Mouse (Mus musculus) hindbrain, embryonic 11.5 days (tissue): ENCODE results near the gene Tbc1d15. TPM values are rescaled to one million over a fixed set of nuclear protein-coding genes. Genes with fewer than 3 reads are reported as not detected.
A peak's percentile ranks its signal among the peaks of the same experiment; 100 is the strongest.
"Not testable (repeated sequence)": the region's sequence is repeated elsewhere in the genome, so short reads cannot be mapped to it uniquely, and the experiment has no call there.

Experiments
- ATAC-seq: fragments of 200-750 bp; cut with Nextera tagmentation; 2 replicates; pipeline ENCODE4 v1.8.0; 2017; ENCODE audit warnings: mild to moderate bottlenecking, moderate TSS enrichment, moderate library complexity; ENCODE audit not compliant: low FRiP score
- DNase-seq: peaks from one replicate; pipeline ENCODE4 v3.0.0-alpha.2; 2015; ENCODE audit warnings: low spot score
- H3K27ac ChIP-seq: fragments of 300-500 bp; sonication (generic); 2 replicates; pipeline ENCODE4 v1.5.1; 2014; ENCODE audit warnings: mild to moderate bottlenecking, low read depth, low read length
- H3K27me3 ChIP-seq: fragments of 300-500 bp; sonication (generic); 2 replicates; pipeline ENCODE4 v1.6.1; 2014; ENCODE audit warnings: mild to moderate bottlenecking, low read length, moderate library complexity, mixed read lengths; ENCODE audit not compliant: control insufficient read depth, insufficient read depth
- H3K36me3 ChIP-seq: fragments of 300-500 bp; sonication (generic); 2 replicates; pipeline ENCODE4 v1.6.1; 2014; ENCODE audit warnings: mild to moderate bottlenecking, low read length, moderate library complexity, mixed read lengths; ENCODE audit not compliant: control insufficient read depth, insufficient read depth
- H3K4me1 ChIP-seq: fragments of 300-500 bp; sonication (generic); replicated peaks from 2 replicates; pipeline ENCODE4 v1.6.1; 2014; ENCODE audit warnings: low read length, mixed read lengths; ENCODE audit not compliant: control insufficient read depth, insufficient read depth
- H3K4me2 ChIP-seq: fragments of 300-500 bp; sonication (generic); replicated peaks from 2 replicates; pipeline ENCODE4 v1.6.1; 2014; ENCODE audit warnings: mild to moderate bottlenecking, low read depth, low read length
- H3K4me3 ChIP-seq: fragments of 300-500 bp; sonication (generic); 2 replicates; pipeline ENCODE4 v1.5.1; 2014; ENCODE audit warnings: low read depth, low read length
- H3K9ac ChIP-seq: fragments of 300-500 bp; sonication (generic); 2 replicates; pipeline ENCODE4 v1.6.1; 2014; ENCODE audit warnings: low read depth, low read length
- H3K9me3 ChIP-seq: fragments of 300-500 bp; sonication (generic); 2 replicates; pipeline ENCODE4 v1.6.1; 2016; ENCODE audit warnings: low read length; ENCODE audit not compliant: control insufficient read depth
- WGBS: fragments of 180-500 bp; shearing (Covaris S2); extraction: QIAGEN DNeasy Blood & Tissue Kit; methylation state at CpG from one replicate; pipeline ENCODE4 v1.1.7; 2014; 5-methylcytosine and 5-hydroxymethylcytosine counted together
- polyA plus RNA-seq: library from polyadenylated mRNA; unstranded; fragments of >200 nt; fragmentation: Nextera tagmentation; extraction: Ambion mirVana; gene quantifications from 2 replicates; pipeline ENCODE4 v1.2.1, GENCODE M21; 2014

The Tbc1d15 gene
- polyA plus RNA-seq, 1 experiment from 2014 or later: 45.3 TPM

GRCm38 (mm10) chr10:115187390-115187789, 63.9 kb downstream of the Tbc1d15 start:
- H3K4me1 ChIP-seq: no peaks in the 10 kb centered on the region
- no peak for ATAC-seq
- no peak overlapping the region for H3K4me2 ChIP-seq
- H3K9me3 ChIP-seq: no peaks in the 10 kb centered on the region
- H3K27me3 ChIP-seq: no peaks in the 10 kb centered on the region
- H3K9ac ChIP-seq: no peak overlapping the region
- H3K4me3 ChIP-seq: no peak overlapping the region
- no peak overlapping the region for H3K27ac ChIP-seq
- 96% methylated on average over 1 of the region's 1 CpGs for WGBS
- DNase-seq: no peak
- H3K36me3 ChIP-seq: no peaks in the 10 kb centered on the region

- H3K27ac ChIP-seq: no peak within 1 kb of the TSS
- H3K4me3 ChIP-seq: no peak within 1 kb of the TSS
- WGBS: 6% methylated on average over 9 of the region's 9 CpGs
- DNase-seq (peak; percentile 82), ATAC-seq (peak; percentile 72)
- no peaks in the 10 kb centered on the region for H3K4me1 ChIP-seq
- no peak within 1 kb of the TSS for H3K9ac ChIP-seq
- H3K27me3 ChIP-seq: no peaks in the 10 kb centered on the region
- no peaks in the 10 kb centered on the region for H3K9me3 ChIP-seq
- H3K4me2 ChIP-seq: no peak within 1 kb of the TSS
- no peaks in the 10 kb centered on the region for H3K36me3 ChIP-seq
These were observed 66.6 kb downstream of the Tbc1d15 start, which contains the start of gene Tph2 for GRCm38 (mm10) chr10:115184697-115185096. Gene Tph2, minus strand, starts transcription at chr10:115185022.

- peak; percentile 67; the same call in 1 of the 2 replicates for ATAC-seq
- peak; percentile 42 for DNase-seq
- no peak overlapping the region for H3K4me3 ChIP-seq
- no peak overlapping the region for H3K4me2 ChIP-seq
- H3K9me3 ChIP-seq: no peaks in the 10 kb centered on the region
- no peaks in the 10 kb centered on the region for H3K27me3 ChIP-seq
- 59% methylated on average over 3 of the region's 3 CpGs for WGBS
- no peaks in the 10 kb centered on the region for H3K4me1 ChIP-seq
- peak overlapping the region; percentile 54; the same call in 1 of the 2 replicates for H3K27ac ChIP-seq
- no peaks in the 10 kb centered on the region for H3K36me3 ChIP-seq
- H3K9ac ChIP-seq: no peak overlapping the region
These were observed 70.2 kb downstream of the Tbc1d15 start for GRCm38 (mm10) chr10:115181034-115181433.

- not testable (repeated sequence) for DNase-seq, H3K9ac ChIP-seq, H3K27ac ChIP-seq, H3K4me1 ChIP-seq, H3K36me3 ChIP-seq, H3K9me3 ChIP-seq, H3K4me2 ChIP-seq, H3K4me3 ChIP-seq, H3K27me3 ChIP-seq, ATAC-seq
- 62% methylated on average over 6 of the region's 6 CpGs for WGBS
These were observed 73.2 kb downstream of the Tbc1d15 start for GRCm38 (mm10) chr10:115178019-115178418.

- H3K4me3 ChIP-seq: no peak overlapping the region
- H3K9ac ChIP-seq: no peak overlapping the region
- ATAC-seq (no peak), DNase-seq (no peak)
- no peak overlapping the region for H3K27ac ChIP-seq
- H3K9me3 ChIP-seq: no peaks in the 10 kb centered on the region
- no peaks in the 10 kb centered on the region for H3K36me3 ChIP-seq
- H3K4me2 ChIP-seq: no peak overlapping the region
- no peaks in the 10 kb centered on the region for H3K27me3 ChIP-seq
- no peaks in the 10 kb centered on the region for H3K4me1 ChIP-seq
- 68% methylated on average over 12 of the region's 12 CpGs for WGBS
These were observed 75.7 kb downstream of the Tbc1d15 start for GRCm38 (mm10) chr10:115175591-115175991.

GRCm38 (mm10) chr10:115173336-115173735, 77.9 kb downstream of the Tbc1d15 start:
- ATAC-seq: no peak
- H3K27ac ChIP-seq: no peak overlapping the region
- H3K9me3 ChIP-seq: no peaks in the 10 kb centered on the region
- no peaks in the 10 kb centered on the region for H3K36me3 ChIP-seq
- 79% methylated on average over 10 of the region's 10 CpGs for WGBS
- no peaks in the 10 kb centered on the region for H3K27me3 ChIP-seq
- H3K9ac ChIP-seq: no peak overlapping the region
- no peak overlapping the region for H3K4me3 ChIP-seq
- no peak for DNase-seq
- no peak overlapping the region for H3K4me2 ChIP-seq
- H3K4me1 ChIP-seq: no peaks in the 10 kb centered on the region

- Histone ChIP-seq H3K4me1 (no peaks in the 10 kb centered on the region), H3K9ac (no peak overlapping the region), H3K27ac (no peak overlapping the region), H3K9me3 (no peaks in the 10 kb centered on the region), H3K27me3 (no peaks in the 10 kb centered on the region), H3K36me3 (no peaks in the 10 kb centered on the region), H3K4me2 (no peak overlapping the region), H3K4me3 (no peak overlapping the region)
- DNase-seq: no peak
- WGBS: 70% methylated on average over 8 of the region's 8 CpGs
- no peak for ATAC-seq
These were observed 79.9 kb downstream of the Tbc1d15 start for GRCm38 (mm10) chr10:115171351-115171818.

- DNase-seq: no peak
- 91% methylated on average over 7 of the region's 7 CpGs for WGBS
- Histone ChIP-seq H3K4me1 (no peaks in the 10 kb centered on the region), H3K9ac (no peak overlapping the region), H3K9me3 (no peaks in the 10 kb centered on the region), H3K36me3 (no peaks in the 10 kb centered on the region), H3K27ac (no peak overlapping the region), H3K4me2 (no peak overlapping the region), H3K4me3 (no peak overlapping the region), H3K27me3 (no peaks in the 10 kb centered on the region)
- no peak for ATAC-seq
These were observed 80.5 kb downstream of the Tbc1d15 start for GRCm38 (mm10) chr10:115170496-115171350.

- H3K27me3 ChIP-seq: no peaks in the 10 kb centered on the region
- 10% methylated on average over 9 of the region's 9 CpGs for WGBS
- no peaks in the 10 kb centered on the region for H3K9me3 ChIP-seq
- no peaks in the 10 kb centered on the region for H3K36me3 ChIP-seq
- no peak overlapping the region for H3K27ac ChIP-seq
- ATAC-seq: peak; percentile 72
- no peaks in the 10 kb centered on the region for H3K4me1 ChIP-seq
- peak; percentile 37 for DNase-seq
- no peak overlapping the region for H3K9ac ChIP-seq
- H3K4me3 ChIP-seq: no peak overlapping the region
- H3K4me2 ChIP-seq: no peak overlapping the region; the same call in 1 of the 2 replicates
These were observed 81.9 kb downstream of the Tbc1d15 start for GRCm38 (mm10) chr10:115169410-115169809.
